Mouse (Mus musculus) testis, postnatal 14 days (tissue): Measurements from ENCODE around the gene Ndufaf2.

Experiments used
- DNase-seq: peaks from one replicate; pipeline ENCODE4 v3.0.0; 2021; ENCODE audit warnings: low spot score

Ndufaf2 gene

DNA sequence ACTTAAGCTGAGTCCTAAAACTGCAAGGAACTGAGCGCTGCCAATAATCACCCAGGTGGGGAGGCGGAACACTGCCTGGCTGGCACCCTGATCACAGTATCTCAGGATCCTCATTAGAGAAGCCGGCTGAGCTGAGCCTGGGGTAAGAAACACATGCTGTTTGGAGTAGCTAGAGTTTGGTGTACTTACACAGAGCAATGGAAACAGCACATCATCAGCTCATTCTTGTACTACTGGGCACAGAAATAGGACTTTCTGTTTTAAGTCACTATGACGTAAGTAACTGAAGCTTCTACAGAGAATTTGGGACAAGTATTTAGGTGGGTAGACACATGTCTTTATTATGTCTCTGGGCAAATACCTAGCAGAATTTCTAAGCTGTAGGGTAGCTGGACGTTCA is 72.4 kb downstream of the Ndufaf2 start:
- no peak for DNase-seq

DNA sequence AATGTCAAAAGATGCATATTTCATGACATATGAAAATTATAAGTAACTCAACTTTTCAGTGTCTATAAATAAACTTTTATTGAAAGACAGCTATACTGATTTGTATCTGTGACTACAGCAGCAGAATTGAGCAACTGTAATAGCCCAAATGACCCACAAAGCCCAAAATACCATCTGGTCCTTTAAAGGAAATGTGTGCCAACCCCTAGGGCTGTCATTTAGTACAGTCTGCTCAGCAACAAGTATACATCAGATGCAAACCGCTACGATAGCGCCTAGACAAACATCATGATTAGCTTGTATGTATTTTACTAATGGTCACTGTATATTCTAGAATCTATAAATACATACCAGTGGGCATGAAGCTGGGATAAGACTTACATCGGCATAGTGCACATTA is 74.3 kb downstream of the Ndufaf2 start:
- DNase-seq = no peak

DNA sequence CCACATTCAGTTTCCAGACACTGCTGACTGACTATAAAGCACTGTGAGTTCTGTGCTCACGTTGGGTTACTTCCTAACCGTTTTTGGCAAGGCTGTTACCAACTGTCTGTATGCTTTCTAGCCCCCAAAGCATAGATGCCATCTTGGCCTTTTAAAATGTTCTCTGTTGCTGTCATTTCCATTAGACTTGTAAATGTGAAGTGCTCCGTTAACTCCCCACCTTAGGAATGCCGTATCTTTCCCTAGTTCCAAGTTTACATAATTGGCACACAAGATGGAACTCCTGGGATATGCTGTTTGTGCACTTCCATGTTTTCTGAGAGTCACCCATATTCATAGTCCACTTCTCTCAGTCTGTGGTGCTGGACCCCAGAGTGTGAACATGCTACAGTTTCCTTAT is 80.5 kb downstream of the Ndufaf2 start:
- DNase-seq = no peak

DNA sequence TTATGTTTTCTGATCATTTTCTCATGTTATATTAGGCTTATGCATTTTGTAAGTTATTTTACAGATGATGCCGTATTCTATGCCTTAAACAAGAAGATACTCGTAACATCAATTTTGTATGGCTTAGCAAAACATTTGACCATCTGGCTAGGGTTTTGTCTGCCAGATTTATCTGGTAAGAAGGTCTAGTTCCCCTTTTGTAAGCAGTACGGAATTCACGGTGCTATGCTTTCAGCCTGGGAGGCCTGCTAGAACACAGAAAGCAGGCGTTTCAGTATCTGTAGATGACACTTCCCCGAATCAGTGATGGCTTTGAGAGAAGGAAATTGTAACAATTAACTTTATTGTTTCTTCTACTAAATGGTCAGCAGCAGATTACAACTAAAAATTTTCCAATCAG is 80.9 kb downstream of the Ndufaf2 start:
- no peak for DNase-seq

DNA sequence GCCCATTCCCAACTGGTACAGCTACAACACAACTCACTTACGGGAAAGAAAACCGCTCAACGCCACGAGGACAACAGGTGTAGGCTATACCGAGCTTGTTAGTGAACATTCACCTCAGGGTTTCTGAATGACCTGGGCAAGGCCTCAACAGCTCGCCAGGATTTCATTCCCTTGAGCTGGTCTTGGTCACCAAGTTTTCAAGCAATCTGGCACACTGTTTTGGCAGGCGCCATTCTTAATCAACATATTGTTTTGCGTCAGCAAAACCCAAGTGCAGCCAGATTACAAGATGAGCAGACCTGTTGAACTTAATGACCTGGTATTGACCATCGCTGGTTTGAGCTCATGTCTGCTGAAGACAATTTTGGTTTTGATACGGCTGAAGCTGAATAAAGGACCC is 88.3 kb downstream of the Ndufaf2 start:
- no peak for DNase-seq

DNA sequence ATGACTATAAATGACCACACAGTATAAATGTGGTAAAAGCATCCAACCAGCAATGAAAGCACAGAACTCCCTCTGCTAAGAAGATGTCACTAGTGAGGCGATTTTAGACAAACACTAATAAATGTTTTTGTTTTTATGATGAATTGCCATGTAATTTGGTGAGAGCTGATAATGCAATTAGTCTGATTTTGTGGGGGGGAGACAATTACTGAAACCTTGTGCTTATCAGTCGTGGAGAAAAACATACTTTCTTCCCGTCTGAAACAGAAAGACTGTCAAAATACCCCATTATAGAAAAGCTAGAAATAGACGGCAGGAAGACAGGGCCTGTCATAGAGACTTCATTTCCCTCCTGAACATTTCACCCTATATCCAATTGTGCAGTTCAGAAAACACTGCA is 89.3 kb downstream of the Ndufaf2 start:
- DNase-seq = no peak

DNA sequence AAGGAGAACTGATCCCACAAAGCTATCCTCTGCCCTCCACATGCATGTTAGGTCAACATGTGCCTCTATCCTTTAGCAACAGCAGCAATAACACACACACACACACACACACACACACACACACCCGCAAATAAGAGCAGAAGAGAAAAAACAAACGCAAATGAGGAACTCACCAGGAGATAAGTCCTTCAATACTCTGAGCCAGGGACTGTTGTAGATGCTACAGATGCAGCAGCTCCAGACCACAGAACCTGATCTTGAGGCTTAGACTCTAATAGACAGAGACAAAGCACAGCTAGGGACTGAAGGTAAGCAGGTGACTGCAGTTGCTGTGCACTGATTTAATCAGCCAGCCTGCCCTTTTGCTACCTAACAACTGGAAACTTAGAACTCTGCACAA is 92.4 kb downstream of the Ndufaf2 start:
- DNase-seq = no peak

DNA sequence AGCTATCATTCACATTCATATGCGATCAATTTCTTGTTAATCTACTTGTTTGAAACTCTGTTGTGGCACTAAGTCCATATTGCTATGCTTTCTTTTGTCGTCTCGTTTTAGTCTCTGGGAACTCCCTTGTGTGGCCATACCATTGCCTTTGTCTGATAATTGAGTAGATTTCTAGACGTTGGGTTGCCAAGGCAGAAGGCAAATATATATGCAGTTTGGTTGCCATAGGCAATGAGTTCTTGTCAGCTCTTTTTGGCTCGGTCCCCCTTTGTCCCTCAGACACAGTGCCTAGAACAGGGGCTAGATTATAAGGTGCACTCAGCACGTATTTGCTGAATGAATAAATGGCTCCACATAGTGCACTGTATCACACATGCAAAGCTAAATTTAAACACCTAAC is 94.1 kb downstream of the Ndufaf2 start:
- DNase-seq = no peak

DNA sequence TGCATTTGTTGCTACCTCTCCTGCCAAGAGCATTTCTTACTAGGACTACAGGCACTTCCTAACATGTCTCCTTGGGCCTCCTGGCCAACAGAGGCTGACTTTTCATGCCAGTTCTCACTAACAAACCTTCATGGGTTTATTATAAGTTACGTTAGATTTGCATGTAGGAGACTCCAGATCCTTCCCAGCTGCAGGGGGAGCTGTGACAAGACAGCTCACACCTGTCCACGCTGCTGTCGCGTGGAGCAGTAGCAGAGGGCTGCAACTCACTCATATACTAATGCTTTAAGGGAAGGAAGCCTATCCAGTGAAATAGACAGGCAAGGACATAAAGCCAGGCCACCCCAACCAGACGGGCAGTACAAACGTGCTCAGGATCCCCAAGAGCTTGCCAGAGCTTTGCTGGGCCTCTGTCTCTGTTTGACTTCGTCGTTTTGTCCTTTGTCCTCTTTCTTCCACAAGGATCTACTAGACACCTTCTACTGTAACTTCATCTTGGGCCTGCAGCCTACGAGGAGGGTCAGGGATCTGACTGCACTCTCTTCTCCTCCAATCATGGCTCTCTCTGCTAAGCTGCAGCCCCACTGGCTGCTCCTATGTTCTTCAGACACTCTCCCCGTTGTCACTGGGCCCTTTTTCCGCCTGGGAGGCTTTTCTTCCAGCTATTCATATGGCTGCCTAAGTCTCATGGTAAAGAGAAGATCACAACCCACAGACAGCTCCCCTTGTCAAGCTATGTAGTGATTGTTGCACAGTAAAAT is 94.9 kb downstream of the Ndufaf2 start:
- no peak for DNase-seq

DNA sequence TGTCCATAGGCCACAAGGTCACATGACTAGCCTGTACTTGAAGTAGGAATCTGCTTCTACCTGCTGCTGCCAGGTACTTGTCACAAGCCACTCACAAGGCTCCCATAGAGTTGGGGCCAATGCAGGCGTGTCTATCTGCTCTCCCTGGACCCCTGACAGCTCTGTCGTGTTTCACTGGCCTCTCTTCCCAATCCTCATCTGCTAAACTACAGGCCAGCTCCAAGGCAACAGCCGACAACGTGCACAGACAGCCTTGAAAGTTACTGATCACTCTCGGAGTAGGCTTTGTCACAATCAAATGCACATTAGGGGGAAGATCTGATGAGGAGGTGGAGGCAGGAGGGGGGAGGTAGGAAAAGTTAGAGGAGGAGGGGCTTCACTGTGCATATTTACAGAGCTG is 95.5 kb downstream of the Ndufaf2 start:
- DNase-seq = no peak

DNA sequence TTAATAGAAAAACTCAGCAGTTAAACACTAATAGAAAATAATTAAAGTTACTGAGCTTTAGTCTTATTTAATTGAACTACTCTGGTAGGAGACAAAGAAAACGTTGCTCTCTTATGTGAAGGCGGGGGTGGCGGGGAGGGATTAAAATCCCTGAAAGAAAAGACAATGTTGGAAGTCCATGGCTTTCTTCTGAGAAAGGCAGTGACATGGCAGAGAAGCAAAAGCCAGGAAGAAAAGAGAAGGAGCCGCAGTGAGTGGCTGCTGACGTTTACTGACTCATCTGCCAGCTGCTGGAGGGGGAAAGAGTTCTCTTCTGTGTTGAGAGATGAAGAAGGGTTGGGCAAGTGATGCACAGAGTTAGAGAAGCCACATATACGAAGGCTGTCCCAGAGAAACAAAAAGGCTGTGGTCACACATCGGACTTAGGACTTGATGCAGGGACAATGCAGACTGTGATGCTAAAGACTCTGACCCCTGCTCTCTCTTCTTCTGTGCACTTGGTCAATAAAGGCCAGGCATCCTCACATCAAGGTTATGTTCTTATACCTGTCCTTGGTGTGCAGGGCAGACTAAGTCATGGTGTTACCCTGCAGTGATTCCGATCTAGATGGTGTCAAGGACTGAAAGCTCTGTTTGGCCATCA is 97.4 kb downstream of the Ndufaf2 start:
- no peak for DNase-seq

DNA sequence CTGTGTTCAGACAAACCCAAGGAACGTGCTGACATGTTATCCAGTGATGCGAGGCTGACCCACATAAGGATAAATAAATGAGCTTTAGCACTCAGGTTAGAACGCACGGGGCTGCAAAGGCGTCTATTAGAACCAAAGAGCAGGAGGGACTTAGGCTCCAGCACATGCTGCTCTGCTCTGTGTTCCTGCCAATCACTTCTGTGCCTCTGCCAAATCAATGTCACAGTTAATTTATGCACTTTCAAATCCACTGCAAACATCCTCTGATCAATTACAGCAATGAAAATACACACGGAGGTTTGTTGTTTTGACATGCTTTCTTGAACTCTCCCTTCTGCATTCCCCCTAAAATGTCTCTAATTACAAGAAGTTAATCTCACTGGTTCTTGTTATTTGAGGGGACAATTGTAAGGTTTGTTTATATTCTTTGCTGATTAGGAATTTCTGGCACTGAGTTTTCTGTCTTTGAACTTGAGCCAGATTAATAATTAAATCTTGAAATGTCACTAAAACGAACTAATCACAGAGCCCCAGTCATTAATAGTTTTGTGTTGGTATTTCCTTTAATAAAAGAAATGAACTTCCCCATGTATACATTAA is 98.0 kb downstream of the Ndufaf2 start:
- no peak for DNase-seq

DNA sequence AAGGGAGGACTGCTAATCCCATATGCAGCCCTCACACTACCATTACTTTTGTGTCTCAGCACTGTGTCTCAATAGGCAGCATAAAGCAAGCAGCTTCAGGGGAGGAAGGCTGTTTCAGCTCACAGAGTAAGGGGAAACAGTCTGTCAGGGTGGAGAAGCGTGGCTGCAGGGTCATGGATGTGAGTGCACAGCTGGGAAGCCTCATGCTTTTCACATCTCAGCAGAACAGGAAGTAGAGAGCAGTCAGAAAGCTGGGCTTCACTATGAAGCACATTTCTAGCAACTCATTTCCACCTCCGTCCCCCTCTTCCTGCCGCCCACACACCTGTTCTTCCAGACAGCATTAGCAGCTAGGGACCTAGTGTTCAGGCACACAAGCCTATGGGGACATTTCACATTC is 101.5 kb downstream of the Ndufaf2 start:
- no peak for DNase-seq

DNA sequence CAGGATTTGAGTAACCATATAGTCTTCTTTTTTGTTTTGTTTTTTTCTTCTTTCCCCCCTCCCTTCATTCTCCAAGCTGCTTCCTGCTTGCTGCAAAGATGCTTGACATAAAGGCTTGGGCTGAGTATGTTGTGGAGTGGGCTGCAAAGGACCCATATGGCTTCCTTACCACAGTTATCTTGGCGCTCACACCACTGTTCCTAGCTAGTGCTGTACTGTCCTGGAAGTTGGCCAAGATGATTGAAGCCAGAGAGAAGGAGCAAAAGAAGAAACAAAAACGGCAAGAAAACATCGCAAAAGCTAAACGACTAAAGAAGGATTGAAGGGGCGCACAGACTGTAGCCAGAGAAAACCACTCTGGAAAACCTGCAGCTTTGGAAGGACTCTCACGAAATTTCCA is 111.1 kb downstream of the Ndufaf2 start:
- DNase-seq = no peak

DNA sequence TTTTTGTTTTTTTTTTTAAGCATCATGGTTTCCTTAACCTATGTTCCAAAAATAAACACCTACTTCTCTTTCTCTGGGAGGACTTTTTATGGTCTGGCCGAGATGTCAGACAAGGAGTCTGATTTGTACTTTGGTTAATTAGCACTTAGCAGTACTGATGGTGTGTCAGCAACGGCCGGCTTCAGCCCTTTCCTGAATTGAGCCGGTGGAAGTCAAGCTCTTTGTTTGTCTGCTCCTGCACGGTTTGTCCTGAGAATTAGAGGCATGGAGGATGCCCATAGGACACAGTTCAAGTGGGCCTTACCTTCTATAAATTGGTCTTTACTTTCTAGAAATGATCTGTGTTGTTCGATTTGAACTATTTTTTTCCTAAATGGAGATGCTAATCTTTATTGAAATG is 111.5 kb downstream of the Ndufaf2 start:
- DNase-seq = no peak

DNA sequence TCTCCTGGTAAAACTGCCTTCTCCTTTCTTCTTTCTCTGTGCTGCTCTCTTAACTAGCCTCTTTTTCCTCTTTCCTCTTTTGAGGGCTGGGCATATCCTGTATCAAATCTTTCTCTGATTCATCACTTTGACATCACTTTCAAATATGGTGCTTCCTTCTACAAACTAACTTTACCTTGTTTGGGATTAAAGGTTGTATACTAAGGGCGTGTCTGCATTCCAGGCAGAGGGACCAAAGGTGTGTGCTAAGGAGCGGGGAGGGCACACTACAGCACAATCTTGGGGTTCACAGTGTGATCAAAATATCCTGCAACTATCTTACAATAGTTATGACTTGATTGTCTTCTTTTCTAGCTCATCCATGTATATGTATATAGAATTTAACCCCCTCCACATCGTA is 112.4 kb downstream of the Ndufaf2 start:
- DNase-seq = no peak

DNA sequence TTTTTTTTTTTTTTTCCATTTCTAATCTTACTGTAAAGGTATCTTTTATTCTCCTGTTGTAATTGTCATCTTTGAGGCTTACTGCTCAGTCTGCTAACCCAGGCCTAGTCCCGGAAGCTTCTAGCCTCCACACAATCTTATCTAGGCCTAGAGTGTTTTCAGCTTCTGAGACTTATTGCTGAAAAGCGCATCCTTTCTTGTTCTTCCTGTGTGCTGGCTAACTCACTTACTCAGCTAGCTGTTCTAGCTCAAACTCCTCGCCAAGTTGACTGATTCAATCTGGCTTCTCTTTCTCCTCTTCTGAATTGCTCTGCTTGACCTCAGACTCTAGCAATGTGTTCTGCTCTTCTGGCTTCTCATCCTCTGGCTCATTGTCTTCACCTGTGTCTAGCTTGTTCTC is 112.8 kb downstream of the Ndufaf2 start:
- DNase-seq = no peak

DNA sequence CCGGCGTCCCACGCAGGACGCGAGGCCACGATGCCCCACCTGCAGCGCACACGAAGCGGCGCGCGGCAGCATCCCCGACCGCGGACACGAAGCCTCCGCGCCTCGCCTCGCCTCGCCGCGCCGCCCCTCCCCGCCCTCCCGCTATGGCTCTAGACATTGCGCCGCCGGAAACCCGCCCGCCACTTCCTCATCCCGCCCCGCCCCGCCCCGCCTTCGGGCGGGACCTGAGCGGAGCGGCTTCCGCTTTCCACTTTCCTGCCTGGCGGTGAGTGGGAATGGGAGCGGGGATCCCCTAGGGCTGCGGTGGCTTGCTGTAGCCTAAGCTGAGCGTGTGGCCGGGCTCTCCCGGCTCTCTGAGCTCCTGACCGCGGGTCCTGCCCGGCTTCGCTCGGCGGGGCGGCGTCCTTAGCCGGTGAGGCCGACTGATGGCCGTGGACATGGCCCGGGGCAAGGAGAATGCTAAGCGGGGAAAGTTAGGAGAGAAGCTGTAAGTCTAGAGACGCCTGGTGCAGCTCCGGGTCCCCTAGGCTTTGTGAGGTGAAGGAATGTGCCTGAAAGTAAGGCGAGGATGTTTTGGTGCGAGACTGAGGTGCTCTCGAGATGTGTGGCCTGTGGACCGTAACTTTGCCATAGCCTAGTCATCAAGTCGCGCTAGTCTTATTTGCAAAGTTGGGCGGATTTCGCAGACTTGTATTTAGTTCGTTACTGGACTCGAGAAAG is 114.0 kb downstream of the Ndufaf2 start, which contains the start of gene Smim15:
Gene Smim15, plus strand, starts transcription at position 225 of the 720 bp plus-strand sequence.
- peak; percentile 89 for DNase-seq

DNA sequence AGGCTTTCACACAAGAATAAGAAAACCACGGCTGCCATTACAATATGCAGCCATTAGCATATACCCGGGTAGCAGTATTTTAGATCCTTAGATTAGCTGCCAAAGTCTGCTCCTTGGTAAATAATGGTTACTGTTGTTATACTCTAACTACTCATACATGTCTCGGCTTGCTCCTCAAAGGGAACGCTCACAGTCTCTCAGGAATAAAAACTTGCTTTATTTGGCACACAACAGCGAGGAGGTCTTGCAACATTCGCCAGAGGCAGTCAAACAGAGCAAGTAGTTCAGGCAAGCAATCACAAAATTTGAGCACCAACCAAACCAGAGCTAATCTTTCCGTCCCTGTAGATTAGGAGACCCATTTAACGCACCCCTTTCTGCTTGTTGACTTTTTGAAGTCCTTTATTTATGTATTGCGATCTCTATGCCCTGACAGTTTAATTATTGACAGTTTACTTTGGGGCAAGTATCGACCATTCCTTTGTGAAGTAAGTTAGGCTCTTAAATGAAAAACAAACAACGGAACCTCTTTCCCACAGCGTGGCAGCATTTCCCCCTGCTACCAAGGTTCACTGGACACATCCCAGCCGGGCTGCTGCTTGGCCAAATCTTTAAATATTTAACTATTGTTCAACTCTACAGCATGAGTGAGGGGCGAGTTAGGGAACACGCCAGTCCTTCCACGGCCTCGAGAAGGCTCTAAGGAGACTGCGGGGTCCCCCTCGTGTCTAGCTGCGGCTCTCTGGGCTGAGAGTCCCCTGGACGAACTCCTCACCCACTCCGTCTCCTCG is 114.8 kb downstream of the Ndufaf2 start:
- no peak for DNase-seq

DNA sequence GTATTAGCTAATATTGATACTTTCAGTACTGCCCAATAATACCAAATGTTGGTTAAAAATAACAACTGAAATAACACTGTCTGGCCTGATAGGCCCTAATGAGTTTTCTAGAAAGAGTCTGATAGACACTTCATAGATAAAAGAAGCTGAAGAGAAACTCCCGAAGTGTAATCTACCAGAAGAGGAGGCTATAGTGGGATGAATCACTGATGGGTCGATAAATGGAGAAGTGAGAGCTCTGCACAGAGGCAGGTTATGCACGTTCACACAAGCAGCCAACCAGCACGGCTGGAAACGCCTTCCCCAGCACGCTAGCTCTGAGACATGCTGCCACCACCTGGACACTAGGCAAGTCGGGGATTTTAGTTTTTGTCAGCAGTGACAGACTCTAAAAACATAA is 117.1 kb downstream of the Ndufaf2 start:
- DNase-seq = peak; percentile 31

DNA sequence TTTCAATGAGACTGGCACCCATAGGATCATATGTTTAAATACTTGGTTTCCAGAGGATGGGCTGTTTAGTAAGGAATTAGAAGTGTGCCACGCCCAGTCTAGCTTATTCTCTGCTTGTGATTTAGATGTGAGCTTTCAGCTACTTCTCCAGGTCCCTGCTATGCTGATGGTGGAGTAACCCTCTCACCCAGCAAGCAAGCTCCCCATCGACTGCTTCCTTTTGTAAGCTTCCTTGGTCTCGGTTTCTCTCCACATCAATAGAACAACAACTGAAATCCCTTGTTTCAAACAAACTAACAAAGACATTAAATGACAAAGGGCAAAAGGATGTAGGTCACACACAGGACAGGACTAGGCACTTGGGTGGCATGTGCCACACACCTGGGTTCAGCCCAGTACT is 118.0 kb downstream of the Ndufaf2 start:
- DNase-seq = no peak

DNA sequence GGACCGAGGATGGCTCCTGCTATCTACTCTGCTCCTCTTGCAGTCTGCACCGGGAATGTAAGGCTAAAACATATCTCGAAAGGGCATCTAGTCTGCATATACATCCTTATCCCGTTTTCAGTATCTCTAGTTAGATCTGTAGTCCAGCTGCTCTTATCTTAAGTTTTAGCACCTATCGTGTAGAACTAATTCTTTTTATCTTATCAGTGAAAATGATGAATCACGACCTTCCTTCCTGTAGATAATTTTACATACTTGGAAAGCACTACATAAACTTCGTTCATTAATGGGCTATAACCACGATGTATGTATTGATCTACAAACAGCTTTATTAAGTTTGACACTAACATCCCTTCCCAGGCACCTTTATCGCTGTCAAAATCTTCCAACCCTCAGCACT is 118.5 kb downstream of the Ndufaf2 start:
- no peak for DNase-seq
